Mouse (Mus musculus) lung, adult 2 months (tissue): ENCODE measurements around the gene Slc15a2.

ENCODE experiments used
- CTCF ChIP-seq: fragments of 200-500 bp; IDR thresholded peaks from 2 replicates; pipeline ENCODE4 v1.5.1; 2011; ENCODE audit warnings: mild to moderate bottlenecking, low read length, control low read depth; ENCODE audit not compliant: insufficient read depth
- POLR2A ChIP-seq: fragments of 200-500 bp; IDR thresholded peaks from 2 replicates; pipeline ENCODE4 v1.6.1; 2011; ENCODE audit warnings: low read depth, mild to moderate bottlenecking, control low read depth, low read length, borderline replicate concordance; ENCODE audit errors: extremely low read depth

DNA sequence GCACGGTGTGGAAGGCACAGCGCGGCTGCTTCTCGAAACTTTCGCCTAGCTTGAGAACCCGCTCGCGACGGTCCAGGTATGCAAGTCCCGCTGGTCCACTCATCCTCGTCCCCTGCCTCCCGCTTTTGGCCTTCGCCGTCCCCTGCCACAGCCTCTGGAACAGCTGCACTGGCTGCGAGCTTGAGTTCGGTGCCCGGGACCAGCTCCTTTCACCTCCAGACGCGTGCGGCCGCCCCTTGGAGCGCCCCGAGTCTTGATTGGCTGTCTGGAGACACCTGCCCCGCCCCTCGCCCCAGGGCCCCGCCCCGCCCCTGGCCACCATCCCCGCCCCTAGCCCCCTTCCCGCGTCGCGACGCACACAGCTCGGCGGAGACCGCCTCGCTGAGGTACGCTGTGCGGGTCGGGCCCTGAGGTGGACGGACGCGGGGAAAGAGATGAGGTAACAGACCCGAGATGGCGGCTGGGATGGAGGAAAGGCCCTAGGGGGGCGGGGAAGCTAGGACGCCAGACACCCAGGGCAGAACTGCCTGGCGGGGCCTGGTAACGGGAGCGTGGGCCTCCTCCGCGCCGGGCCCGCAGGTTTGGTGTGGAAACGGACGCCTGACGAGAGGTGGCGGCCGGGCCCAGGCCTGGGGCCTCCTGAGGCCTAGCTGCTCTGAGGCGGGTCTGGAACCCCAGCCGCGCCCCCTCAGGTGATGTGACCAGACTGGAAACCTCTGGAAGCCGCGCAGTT lies 43.5 kb upstream of the Slc15a2 start, which contains the start of gene Iqcb1:
- TF ChIP-seq POLR2A (peak; percentile 50; the same call in 1 of the 2 replicates), CTCF (no peak)
